Mouse (Mus musculus) lung, embryonic 15.5 days (tissue): ENCODE measurements at regions not wholly inside any gene's neighbourhood (a gene's known extent, or its start where the extent isn't known, plus 50 kb on each side); places are given as distances from the start of the nearest gene placed in this dataset.

ENCODE experiments used
- ATAC-seq: fragments of 200-750 bp; cut with Nextera tagmentation; 2 replicates; pipeline ENCODE4 v1.8.0; 2017; ENCODE audit warnings: moderate number of reproducible peaks, borderline replicate concordance; ENCODE audit not compliant: low FRiP score, low TSS enrichment; ENCODE audit errors: extremely low read depth
- H3K27ac ChIP-seq: fragments of 300-500 bp; sonication (generic); 2 replicates; pipeline ENCODE4 v1.5.1; 2015; ENCODE audit warnings: moderate library complexity, mild to moderate bottlenecking, inconsistent platforms
- H3K27me3 ChIP-seq: fragments of 300-500 bp; sonication (generic); 2 replicates; pipeline ENCODE4 v1.6.1; 2015; ENCODE audit warnings: inconsistent platforms
- H3K36me3 ChIP-seq: fragments of 300-500 bp; sonication (generic); 2 replicates; pipeline ENCODE4 v1.6.1; 2015; ENCODE audit warnings: inconsistent platforms
- H3K4me1 ChIP-seq: fragments of 300-500 bp; sonication (generic); 2 replicates; pipeline ENCODE4 v1.6.1; 2015; ENCODE audit warnings: inconsistent platforms
- H3K4me2 ChIP-seq: fragments of 300-500 bp; sonication (generic); 2 replicates; pipeline ENCODE4 v1.6.1; 2015; ENCODE audit warnings: inconsistent platforms, mild to moderate bottlenecking, moderate library complexity
- H3K4me3 ChIP-seq: fragments of 300-500 bp; sonication (generic); 2 replicates; pipeline ENCODE4 v1.5.1; 2015; ENCODE audit warnings: mild to moderate bottlenecking, inconsistent platforms
- H3K9ac ChIP-seq: fragments of 300-500 bp; sonication (generic); 2 replicates; pipeline ENCODE4 v1.6.1; 2015; ENCODE audit warnings: inconsistent platforms
- H3K9me3 ChIP-seq: fragments of 300-500 bp; sonication (generic); 2 replicates; pipeline ENCODE4 v1.6.1; 2016; ENCODE audit warnings: inconsistent platforms
- WGBS: fragments of 180-500 bp; shearing (Covaris S2); methylation state at CpG from one replicate; pipeline ENCODE4 v1.1.7; 2015; 5-methylcytosine and 5-hydroxymethylcytosine counted together

DNA sequence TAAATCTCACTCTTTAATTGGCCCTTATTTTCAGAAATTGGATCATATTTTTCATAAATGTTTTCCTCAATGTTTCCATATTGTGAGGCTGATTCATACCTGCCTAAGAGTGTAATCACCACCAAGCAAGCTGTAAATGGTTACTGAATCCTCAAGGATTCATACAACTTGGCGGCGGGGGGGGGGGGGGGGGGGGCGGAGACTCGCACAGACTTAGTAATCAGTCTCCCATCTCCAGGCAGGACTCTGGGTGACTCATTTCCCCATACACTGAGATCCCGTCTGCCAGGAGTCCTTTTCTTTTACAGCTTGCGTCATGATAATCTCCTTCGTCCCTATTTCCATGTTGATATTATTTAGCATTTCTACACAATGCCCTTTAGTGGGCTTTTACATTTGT lies 624.7 kb downstream of the Nedd1 start:
- Histone ChIP-seq H3K9me3 (no peaks in the 10 kb centered on the region), H3K4me1 (no peaks in the 10 kb centered on the region), H3K36me3 (no peaks in the 10 kb centered on the region), H3K4me3 (no peak overlapping the region), H3K4me2 (no peak overlapping the region), H3K27me3 (no peaks in the 10 kb centered on the region), H3K27ac (no peak overlapping the region), H3K9ac (no peak overlapping the region)
- WGBS = 26% methylated on average over 7 of the region's 7 CpGs
- ATAC-seq = no peak

DNA sequence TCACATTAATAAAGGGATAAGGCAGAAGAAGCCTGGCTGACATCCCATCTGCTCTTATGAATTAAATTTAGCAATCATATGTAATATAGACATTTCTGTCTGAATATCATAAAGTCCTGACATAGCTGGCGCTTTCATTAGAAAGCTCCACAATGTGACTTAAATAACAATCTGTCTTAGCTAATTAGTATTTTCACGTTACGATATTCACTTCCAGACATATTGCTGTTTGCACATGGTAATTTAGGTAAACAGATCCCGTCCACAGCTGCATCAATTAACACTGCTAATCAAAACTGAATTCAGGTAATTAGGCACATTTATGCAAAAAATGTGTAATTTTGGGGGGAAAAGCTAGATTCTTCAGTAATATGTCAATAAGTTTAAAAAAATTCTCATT lies 625.1 kb downstream of the Nedd1 start:
- Histone ChIP-seq H3K4me2 (no peak overlapping the region), H3K27ac (no peak overlapping the region), H3K9me3 (no peaks in the 10 kb centered on the region), H3K4me3 (no peak overlapping the region), H3K4me1 (no peaks in the 10 kb centered on the region), H3K9ac (no peak overlapping the region), H3K27me3 (no peaks in the 10 kb centered on the region), H3K36me3 (no peaks in the 10 kb centered on the region)
- WGBS = 83% methylated on average over 4 of the region's 4 CpGs
- no peak for ATAC-seq

DNA sequence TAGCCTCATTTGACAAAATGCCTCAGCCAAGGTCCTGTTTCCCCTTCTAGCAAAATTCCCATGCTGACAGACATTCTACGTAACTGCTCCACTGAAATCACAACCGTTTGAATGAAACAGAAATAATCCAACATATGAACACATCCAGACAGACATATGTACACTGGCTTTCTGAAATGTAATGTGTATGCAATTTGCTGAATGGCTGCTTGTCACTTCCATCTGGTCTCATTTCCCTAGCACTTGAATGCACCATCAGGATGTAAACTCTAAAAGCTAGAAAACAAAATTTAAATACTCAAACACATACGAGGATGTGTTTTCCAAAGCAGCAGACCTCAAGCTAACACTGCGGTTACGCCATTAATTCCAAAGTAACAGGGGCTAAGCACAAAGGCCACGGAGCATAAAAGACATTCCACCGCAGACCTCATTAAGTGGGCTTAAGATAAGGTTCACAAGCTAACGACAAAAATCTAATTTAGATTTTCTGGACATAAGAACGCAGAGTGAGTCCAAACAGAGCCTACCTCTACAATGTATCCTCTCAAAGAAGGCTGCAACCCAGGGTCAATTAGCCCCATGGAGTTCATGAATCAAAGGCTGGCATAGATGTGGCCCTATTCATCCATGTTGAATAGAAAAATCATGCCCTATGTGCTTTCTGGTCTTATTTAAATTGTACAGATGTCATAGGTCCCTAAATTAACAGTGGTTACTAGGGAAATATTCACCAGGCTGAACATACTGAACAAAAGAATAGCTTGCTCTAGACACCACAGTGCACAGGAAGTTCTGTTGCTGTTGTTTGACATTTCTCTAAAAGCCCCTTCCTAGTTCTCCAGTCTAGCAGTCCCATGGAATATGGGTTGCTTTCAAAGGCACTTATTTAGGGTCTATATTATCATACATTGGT lies 630.5 kb downstream of the Nedd1 start:
- no peak for ATAC-seq
- Histone ChIP-seq H3K9ac (no peak overlapping the region), H3K4me3 (no peak overlapping the region), H3K9me3 (no peaks in the 10 kb centered on the region), H3K4me2 (no peak overlapping the region), H3K36me3 (no peaks in the 10 kb centered on the region), H3K27me3 (no peaks in the 10 kb centered on the region), H3K27ac (no peak overlapping the region), H3K4me1 (no peaks in the 10 kb centered on the region)
- 40% methylated on average over 9 of the region's 9 CpGs for WGBS

DNA sequence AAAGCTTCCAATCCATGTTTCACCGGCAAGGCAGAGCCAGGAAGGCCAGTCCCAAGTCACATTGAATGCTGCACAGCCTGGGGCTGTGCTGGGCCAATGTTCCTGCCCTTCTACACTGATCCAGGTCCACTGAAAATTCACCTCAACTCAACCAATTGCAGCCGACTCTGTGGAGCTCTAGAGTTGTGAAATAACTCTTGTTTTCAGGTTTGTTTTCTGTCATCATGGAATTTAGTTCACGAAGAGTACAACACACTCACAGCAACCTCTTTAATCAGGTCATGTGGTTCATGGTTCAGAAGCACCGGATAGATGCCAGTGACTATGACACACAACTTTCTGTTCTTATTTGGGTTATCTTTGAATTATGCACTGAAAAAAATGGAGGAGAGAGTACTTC lies 640.1 kb downstream of the Nedd1 start:
- Histone ChIP-seq H3K9ac (no peak overlapping the region), H3K27me3 (no peaks in the 10 kb centered on the region), H3K36me3 (no peaks in the 10 kb centered on the region), H3K27ac (no peak overlapping the region), H3K4me2 (no peak overlapping the region), H3K9me3 (no peaks in the 10 kb centered on the region), H3K4me1 (no peaks in the 10 kb centered on the region), H3K4me3 (no peak overlapping the region)
- WGBS = 74% methylated on average over 4 of the region's 4 CpGs
- no peak for ATAC-seq

DNA sequence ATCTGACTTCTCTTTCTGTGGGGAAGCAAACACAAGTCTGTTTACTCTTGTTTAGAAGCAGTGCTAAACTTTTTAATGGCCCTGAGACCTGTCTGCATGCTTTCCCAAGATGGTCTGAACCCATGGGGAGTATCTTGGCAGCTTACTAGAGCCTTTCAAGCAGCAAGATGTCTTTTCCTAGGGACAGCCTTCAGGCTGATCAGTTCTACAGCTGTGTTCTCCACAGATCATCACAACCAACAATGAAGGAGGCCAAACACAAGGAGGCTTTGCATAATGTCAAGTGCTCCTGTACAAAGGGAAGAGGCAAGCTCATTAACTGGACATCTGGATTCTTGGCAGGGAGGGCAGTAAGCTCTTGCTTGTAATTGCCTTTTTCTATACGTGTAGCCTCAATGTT lies 641.0 kb downstream of the Nedd1 start:
- no peak overlapping the region for H3K4me3 ChIP-seq
- H3K4me2 ChIP-seq = no peak overlapping the region
- no peak overlapping the region for H3K9ac ChIP-seq
- WGBS = 31% methylated on average over 1 of the region's 1 CpGs
- no peak overlapping the region for H3K27ac ChIP-seq
- H3K27me3 ChIP-seq = no peaks in the 10 kb centered on the region
- no peak for ATAC-seq
- H3K4me1 ChIP-seq = no peaks in the 10 kb centered on the region
- H3K9me3 ChIP-seq = no peaks in the 10 kb centered on the region
- H3K36me3 ChIP-seq = no peaks in the 10 kb centered on the region

DNA sequence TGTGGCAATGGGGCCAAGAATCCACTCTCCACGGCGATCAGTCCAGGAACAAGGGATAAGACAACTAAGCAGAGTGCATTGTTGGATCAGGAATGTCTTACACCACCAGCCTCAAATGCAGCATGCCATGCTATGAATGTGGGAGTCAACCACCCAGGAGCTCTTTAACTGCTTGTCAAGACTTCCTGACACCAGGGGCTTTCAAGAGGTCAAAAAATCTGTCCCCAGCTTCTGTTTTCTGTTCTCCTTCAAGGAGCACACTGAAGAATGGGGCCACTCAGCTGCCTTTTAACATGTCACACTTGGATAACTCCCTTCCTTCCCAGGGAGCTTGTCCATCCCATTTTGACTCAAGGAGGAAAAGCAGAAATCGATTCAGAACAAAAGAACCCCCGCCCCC lies 642.8 kb downstream of the Nedd1 start:
- Histone ChIP-seq H3K9me3 (no peaks in the 10 kb centered on the region), H3K9ac (no peak overlapping the region), H3K36me3 (no peaks in the 10 kb centered on the region), H3K27ac (no peak overlapping the region), H3K4me2 (no peak overlapping the region), H3K4me1 (no peaks in the 10 kb centered on the region), H3K27me3 (no peaks in the 10 kb centered on the region), H3K4me3 (no peak overlapping the region)
- 68% methylated on average over 4 of the region's 4 CpGs for WGBS
- ATAC-seq = no peak

DNA sequence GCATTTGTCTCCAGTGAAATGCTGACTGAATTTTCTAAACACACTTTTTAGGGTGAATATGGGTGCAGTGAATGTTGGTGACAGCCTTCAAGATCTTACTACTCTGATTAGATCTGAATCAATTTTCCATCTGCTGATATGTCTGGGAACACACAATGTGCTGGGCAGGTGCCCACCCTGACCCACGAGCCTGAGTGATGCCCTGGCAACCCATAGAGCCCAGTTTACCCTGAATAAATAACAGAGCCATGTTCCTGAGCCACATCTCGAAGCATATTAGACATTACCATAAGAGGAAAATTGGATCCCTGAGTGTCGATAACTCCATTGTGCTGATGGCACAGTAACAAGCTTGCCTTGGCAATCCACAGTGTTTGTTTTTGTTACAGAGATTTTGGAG lies 644.9 kb downstream of the Nedd1 start:
- H3K27ac ChIP-seq = no peak overlapping the region
- H3K4me3 ChIP-seq = no peak overlapping the region
- no peak overlapping the region for H3K4me2 ChIP-seq
- WGBS = 60% methylated on average over 3 of the region's 3 CpGs
- no peaks in the 10 kb centered on the region for H3K27me3 ChIP-seq
- no peak overlapping the region for H3K9ac ChIP-seq
- H3K36me3 ChIP-seq = no peaks in the 10 kb centered on the region
- no peak for ATAC-seq
- no peaks in the 10 kb centered on the region for H3K9me3 ChIP-seq
- 0 out of 2 replicates have a peak, but pooled peaks cover 8% of the 10 kb centered on the region for H3K4me1 ChIP-seq

DNA sequence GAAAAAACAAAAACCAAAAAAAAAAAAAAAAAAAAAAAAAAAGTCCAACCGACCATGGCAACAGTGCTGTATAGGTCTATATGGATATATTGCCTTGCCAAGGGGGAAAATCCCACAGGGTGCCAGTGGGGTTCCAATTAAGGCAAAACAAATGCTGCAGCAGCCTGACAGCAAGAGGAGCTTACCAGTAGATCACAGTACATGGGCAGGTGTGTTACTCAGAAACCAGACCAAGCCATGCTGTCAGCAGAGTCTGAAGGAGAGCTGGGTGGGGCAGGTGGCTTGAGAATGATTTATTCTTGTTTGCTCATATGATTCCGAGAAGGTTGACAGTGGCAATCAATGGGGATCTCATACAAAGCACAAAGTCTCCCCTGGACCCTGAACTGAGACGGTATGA lies 645.5 kb downstream of the Nedd1 start:
- no peak overlapping the region for H3K4me3 ChIP-seq
- no peak overlapping the region for H3K27ac ChIP-seq
- no peaks in the 10 kb centered on the region for H3K27me3 ChIP-seq
- H3K4me1 ChIP-seq = 0 out of 2 replicates have a peak, but pooled peaks cover 8% of the 10 kb centered on the region
- H3K4me2 ChIP-seq = no peak overlapping the region
- no peak overlapping the region for H3K9ac ChIP-seq
- no peak for ATAC-seq
- no peaks in the 10 kb centered on the region for H3K36me3 ChIP-seq
- no peaks in the 10 kb centered on the region for H3K9me3 ChIP-seq
- WGBS = 61% methylated on average over 3 of the region's 3 CpGs

DNA sequence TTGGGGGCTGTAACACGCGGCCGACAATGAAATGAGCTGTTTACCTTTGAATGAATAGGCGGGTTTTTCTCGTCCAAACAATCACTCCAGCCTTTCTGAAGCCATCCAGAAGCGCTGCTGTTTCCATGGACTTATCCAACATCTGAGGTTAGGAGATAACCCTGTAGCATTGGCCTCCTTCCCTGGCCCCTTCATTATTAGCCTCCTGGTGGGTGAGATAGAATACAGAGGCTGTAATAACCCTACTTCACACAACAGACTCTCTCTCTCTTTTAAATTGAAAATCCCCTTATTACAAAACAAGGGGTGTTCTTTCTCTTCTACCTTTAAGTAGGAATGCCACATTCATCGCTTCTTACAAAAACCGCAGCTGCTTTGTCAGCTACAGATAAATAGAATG lies 646.8 kb downstream of the Nedd1 start:
- Histone ChIP-seq H3K36me3 (no peaks in the 10 kb centered on the region), H3K4me1 (0 out of 2 replicates have a peak, but pooled peaks cover 8% of the 10 kb centered on the region), H3K9ac (no peak overlapping the region), H3K4me2 (no peak overlapping the region), H3K4me3 (no peak overlapping the region), H3K27me3 (no peaks in the 10 kb centered on the region), H3K9me3 (no peaks in the 10 kb centered on the region), H3K27ac (no peak overlapping the region)
- WGBS = 42% methylated on average over 8 of the region's 8 CpGs
- ATAC-seq = no peak

DNA sequence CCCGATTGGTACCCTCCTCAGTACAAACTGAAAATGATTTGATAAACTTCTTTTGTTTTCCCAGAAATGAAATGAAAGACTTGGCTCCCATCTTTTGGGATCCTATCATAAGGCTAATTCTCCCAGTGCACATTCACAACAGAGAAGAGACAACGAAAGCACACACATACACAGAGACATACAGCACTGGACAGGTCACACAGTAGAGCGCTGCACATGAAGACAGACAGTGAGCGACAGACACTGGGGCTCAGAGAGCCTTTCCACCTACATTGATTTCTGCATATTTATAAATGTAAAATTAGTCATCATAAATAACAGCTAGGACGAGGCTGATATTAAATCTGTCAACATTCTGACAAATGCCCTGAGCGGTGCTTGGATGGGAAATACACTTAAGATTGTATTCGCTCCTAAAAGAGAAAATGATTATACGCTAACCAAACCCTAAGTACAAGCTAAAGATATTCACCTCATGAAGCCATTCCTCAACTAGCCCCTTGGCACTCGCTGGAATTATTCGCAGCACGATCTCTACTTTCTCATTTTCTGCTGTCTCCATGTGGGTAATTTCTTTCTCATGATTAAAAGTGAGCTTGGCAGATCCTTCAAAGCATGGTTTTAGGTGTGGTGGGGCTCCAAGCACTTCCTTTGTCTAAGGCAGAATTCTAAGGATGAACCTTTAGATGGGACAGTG lies 647.4 kb downstream of the Nedd1 start:
- no peak overlapping the region for H3K4me3 ChIP-seq
- ATAC-seq = no peak
- H3K27ac ChIP-seq = no peak overlapping the region
- H3K9ac ChIP-seq = no peak overlapping the region
- H3K36me3 ChIP-seq = no peaks in the 10 kb centered on the region
- 73% methylated on average over 11 of the region's 11 CpGs for WGBS
- H3K27me3 ChIP-seq = no peaks in the 10 kb centered on the region
- H3K4me1 ChIP-seq = 0 out of 2 replicates have a peak, but pooled peaks cover 8% of the 10 kb centered on the region
- H3K4me2 ChIP-seq = no peak overlapping the region
- no peaks in the 10 kb centered on the region for H3K9me3 ChIP-seq

DNA sequence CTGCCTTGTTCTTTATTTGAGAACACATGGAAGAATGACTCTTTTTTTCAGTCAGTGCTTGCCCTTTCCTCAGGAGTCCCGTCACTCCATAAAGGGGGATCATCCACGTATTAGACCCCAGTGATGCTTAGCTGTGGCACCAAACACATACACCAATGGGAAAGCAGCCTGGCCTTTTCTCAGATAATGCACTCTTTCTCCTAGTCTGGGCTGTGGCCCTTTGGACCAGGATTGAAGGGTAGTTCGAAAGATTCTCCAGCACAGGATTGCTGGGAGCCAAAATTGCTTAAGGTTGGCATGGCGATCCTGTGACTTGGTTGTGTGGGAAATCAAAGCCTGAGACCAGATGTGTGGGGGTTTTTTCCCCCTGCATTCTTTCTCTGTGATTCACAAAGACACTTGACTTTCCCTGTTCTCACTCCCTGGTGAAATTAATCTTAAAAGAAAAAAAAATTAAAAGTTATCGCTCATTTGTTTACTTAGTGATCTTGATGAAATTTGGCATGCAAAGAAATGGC lies 648.3 kb downstream of the Nedd1 start:
- H3K27me3 ChIP-seq = no peaks in the 10 kb centered on the region
- no peaks in the 10 kb centered on the region for H3K36me3 ChIP-seq
- WGBS = 36% methylated on average over 5 of the region's 5 CpGs
- no peak overlapping the region for H3K4me2 ChIP-seq
- 0 out of 2 replicates have a peak, but pooled peaks cover 8% of the 10 kb centered on the region for H3K4me1 ChIP-seq
- H3K27ac ChIP-seq = no peak overlapping the region
- no peak for ATAC-seq
- no peak overlapping the region for H3K4me3 ChIP-seq
- H3K9me3 ChIP-seq = no peaks in the 10 kb centered on the region
- H3K9ac ChIP-seq = no peak overlapping the region

DNA sequence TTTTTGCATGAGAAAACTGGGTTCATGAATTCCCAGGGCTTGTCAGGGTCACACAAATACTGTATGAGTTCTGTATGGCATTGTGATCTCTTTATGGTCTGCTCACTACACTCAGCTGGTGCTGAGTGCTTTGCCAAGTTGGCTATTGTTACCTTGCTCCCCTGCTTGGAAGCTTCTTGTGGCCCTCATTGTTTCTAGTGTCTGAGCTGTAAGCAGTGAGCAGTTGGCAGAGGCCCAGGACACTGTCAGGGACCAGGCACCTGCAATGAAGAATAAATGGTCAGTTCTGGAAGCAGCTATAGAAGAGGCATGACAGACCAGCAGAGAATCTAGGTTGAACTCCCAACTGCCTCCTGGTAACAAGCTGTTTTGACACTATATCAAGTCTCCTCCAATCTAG lies 677.4 kb downstream of the Nedd1 start:
- Histone ChIP-seq H3K9me3 (no peaks in the 10 kb centered on the region), H3K36me3 (no peaks in the 10 kb centered on the region), H3K4me3 (no peak overlapping the region), H3K4me2 (no peak overlapping the region), H3K27me3 (no peaks in the 10 kb centered on the region), H3K9ac (no peak overlapping the region), H3K4me1 (no peaks in the 10 kb centered on the region), H3K27ac (no peak overlapping the region)
- no peak for ATAC-seq
